In the genomic region with DNA sequence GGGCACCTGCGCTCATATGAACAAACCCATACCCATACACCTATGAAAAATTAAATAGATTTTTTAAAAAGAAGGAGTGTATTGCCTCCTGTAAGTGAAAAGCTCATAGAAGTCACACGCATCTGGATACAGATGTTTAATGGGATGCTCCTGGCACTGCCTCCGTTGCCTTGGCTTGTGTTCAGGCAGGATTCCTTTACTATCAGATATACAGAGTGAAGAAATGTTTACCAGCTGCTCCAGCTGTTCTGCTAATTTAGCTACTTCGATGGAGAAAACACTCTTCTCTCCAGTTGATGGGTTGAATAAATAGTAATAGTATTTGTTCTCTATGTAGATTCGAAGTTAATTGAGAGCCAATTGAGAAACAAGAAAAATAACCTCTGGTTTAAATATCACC, we compare ENCODE assay signal across 8 mouse cellular contexts.
"Had no signal": no experiment of that assay in that cellular context is flagged by ENCODE, and none has a peak within 500 bp of the region (broad histone marks: within the 10 kb centered on the region; RNA-seq: fewer than 3 reads in every experiment).

No protein-coding gene starts in this region.

- H3K27ac ChIP-seq: limb, embryonic 15.5 days; liver, embryonic 12.5 days; midbrain, embryonic 13.5 days had no signal

- H3K4me2 ChIP-seq: limb, embryonic 15.5 days; liver, embryonic 12.5 days; midbrain, embryonic 13.5 days had no signal

- H3K4me3 ChIP-seq: limb, embryonic 15.5 days; liver, embryonic 12.5 days; midbrain, embryonic 13.5 days had no signal

- H3K36me3 ChIP-seq: limb, embryonic 15.5 days; liver, embryonic 12.5 days; midbrain, embryonic 13.5 days had no signal

- H3K9ac ChIP-seq: limb, embryonic 15.5 days; liver, embryonic 12.5 days; midbrain, embryonic 13.5 days had no signal

- DNase-seq: kidney, adult 11 months; kidney, postnatal 10 days; left cerebral cortex, postnatal 4 days; right cerebral cortex, postnatal 14 days; thymus, postnatal 4 days had no signal

- ATAC-seq: liver, embryonic 12.5 days; midbrain, embryonic 13.5 days had no signal

- H3K4me1 ChIP-seq: midbrain, embryonic 13.5 days had no signal

- H3K9me3 ChIP-seq: limb, embryonic 15.5 days; liver, embryonic 12.5 days; midbrain, embryonic 13.5 days had no signal

- H3K27me3 ChIP-seq: limb, embryonic 15.5 days; liver, embryonic 12.5 days; midbrain, embryonic 13.5 days had no signal
